Mouse (Mus musculus): ENCODE measurements at regions not wholly inside any gene's neighbourhood (a gene's known extent, or its start where the extent isn't known, plus 50 kb on each side); places are given as distances from the start of the nearest gene placed in this dataset.

- TF ChIP-seq POLR2AphosphoS2 (IDR thresholded peaks at IDR 0.05; ENCODE audit: insufficient read length, low read depth): no peak
- TF ChIP-seq MAX (IDR thresholded peaks at IDR 0.05; ENCODE audit: low read depth): no peak
- TF ChIP-seq MYOD1 (IDR thresholded peaks at IDR 0.05; ENCODE audit: control insufficient read depth in 1 of 3, insufficient read length in 2 of 3, low read depth in 2 of 3): no peak
- TF ChIP-seq POLR2A (IDR thresholded peaks at IDR 0.05; ENCODE audit: insufficient read length, low read depth): no peak
- TF ChIP-seq USF1 (IDR thresholded peaks at IDR 0.05; ENCODE audit: low read depth): no peak
Observed at GRCm38 (mm10) chr11:37798783-37799318, 563.1 kb upstream of the Tenm2 start.
